Mouse (Mus musculus): Measurements from ENCODE around the gene Plcl1.

DNA sequence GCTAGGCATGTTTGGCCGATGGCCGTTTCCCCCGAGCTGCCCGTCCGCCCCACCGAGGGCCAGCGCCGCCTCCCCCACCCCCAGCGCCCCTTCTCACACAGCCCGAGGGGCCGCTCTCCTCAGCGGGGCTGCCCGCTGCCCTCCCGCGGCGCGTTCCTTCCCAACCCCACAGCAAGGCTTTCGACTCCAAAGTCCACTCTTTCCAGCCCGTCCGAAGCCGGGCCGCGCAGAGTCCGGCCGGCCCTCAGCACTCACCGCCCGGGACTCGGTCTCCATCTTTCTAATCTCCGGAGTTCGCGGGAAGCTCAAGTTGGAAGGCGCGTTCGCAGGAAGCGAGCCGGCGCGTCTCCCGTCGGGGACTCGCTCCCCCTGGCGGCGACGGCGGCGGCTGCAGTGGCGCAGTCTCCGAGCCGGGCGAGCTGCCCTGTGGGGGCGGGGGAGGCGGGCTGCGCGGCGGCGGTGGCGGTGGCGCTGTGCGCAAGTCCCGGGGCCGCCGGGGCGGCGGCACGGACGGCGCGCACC, 42.6 kb upstream of the Plcl1 start, which contains the start of gene Boll:
- TF ChIP-seq POLR2A (IDR thresholded peaks at IDR 0.05; ENCODE audit: insufficient read depth, low read depth, low read length) (no peak), CTCF (IDR thresholded peaks at IDR 0.05; ENCODE audit: insufficient read depth, low read depth, low read length) (peak; percentile 33; the same call in 1 of the 2 replicates)
